Mouse (Mus musculus) brain, embryonic 14.5 days (tissue): ENCODE data around the gene Coq10a. TPM values are rescaled to one million over a fixed set of nuclear protein-coding genes. Genes with fewer than 3 reads are reported as not detected.

Experiments
- DNase-seq: peaks from one replicate; pipeline ENCODE4 v3.0.0-alpha.2; 2011; ENCODE audit warnings: low read depth
- CTCF ChIP-seq: fragments of 200-500 bp; IDR thresholded peaks from 2 replicates; pipeline ENCODE4 v1.5.1; 2012; ENCODE audit warnings: inconsistent platforms, mild to moderate bottlenecking, moderate library complexity, borderline replicate concordance; ENCODE audit not compliant: insufficient read depth, insufficient read length; ENCODE audit errors: extremely low read depth
- POLR2A ChIP-seq: fragments of 200-500 bp; IDR thresholded peaks from 2 replicates; pipeline ENCODE4 v1.6.1; 2012; ENCODE audit warnings: mild to moderate bottlenecking, inconsistent platforms, borderline replicate concordance; ENCODE audit not compliant: poor library complexity, insufficient read depth, insufficient read length, severe bottlenecking; ENCODE audit errors: extremely low read depth
- polyA plus RNA-seq: library from polyadenylated mRNA; depleted of rRNA; stranded (reverse); fragments of >200 nt; gene quantifications from 2 replicates; pipeline ENCODE4 v1.2.3, GENCODE M21; 2012; rRNA removed

Coq10a gene
- polyA plus RNA-seq: 69.0 and 90.1 TPM in 2 replicates

DNA sequence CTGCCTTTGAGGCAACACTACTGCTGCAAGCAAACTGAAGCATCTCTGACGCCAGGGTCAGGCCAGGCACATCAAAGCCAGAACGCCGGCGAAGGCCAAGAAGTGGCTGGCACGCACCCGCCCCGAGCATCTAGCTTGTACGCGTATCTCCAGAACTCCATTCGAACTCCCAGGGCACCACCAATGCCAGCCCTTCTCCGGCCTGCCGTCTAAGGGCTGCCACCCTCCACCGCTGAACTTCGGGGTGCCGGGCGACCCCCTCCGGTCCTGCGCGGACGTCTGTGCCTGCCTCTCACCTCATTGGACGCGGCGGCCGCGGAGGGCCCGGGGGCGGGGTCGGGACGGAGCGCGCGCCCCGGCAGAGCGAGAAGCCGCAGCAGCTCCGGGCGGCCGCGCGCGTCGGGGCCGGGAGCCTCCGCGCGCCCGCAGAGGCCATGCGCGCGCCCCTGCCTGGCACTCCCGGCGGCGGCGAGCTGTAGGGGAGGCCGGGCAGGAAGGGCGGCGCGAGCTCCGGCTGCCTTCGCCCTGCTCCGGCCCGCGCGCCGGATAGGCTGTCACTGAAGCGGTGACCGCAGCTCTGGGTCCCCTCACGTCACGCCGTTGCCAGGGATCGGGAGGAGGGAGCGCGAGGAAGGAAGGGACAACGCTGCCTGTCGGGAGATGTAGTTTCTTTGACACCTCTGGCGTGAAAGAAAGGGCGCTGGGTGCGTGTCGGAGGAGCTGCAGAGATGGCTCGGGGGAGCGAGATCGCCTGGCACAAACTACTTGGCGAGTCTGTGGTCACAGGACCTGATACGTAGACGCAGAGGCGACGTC is at the start of gene Coq10a:
Coq10a (minus strand) TSS at position 596 of the 816 bp plus-strand sequence.
- peak; percentile 98 for DNase-seq
- TF ChIP-seq CTCF (no peak), POLR2A (peak; percentile 77)

GRCm38 (mm10) chr10:128414848-128415247 is 46.1 kb upstream of the Coq10a start:
- no peak for TF ChIP-seq POLR2A
- TF ChIP-seq CTCF: no peak
- DNase-seq: no peak

- TF ChIP-seq CTCF (no peak), POLR2A (no peak)
- DNase-seq: no peak
Observed at GRCm38 (mm10) chr10:128413076-128413475, 44.3 kb upstream of the Coq10a start.

- no peak for TF ChIP-seq POLR2A
- no peak for TF ChIP-seq CTCF
- no peak for DNase-seq
Observed at GRCm38 (mm10) chr10:128412558-128412957, 43.8 kb upstream of the Coq10a start.

GRCm38 (mm10) chr10:128412055-128412381 is 43.2 kb upstream of the Coq10a start:
- peak; percentile 74 for DNase-seq
- no peak for TF ChIP-seq POLR2A
- no peak for TF ChIP-seq CTCF

DNA sequence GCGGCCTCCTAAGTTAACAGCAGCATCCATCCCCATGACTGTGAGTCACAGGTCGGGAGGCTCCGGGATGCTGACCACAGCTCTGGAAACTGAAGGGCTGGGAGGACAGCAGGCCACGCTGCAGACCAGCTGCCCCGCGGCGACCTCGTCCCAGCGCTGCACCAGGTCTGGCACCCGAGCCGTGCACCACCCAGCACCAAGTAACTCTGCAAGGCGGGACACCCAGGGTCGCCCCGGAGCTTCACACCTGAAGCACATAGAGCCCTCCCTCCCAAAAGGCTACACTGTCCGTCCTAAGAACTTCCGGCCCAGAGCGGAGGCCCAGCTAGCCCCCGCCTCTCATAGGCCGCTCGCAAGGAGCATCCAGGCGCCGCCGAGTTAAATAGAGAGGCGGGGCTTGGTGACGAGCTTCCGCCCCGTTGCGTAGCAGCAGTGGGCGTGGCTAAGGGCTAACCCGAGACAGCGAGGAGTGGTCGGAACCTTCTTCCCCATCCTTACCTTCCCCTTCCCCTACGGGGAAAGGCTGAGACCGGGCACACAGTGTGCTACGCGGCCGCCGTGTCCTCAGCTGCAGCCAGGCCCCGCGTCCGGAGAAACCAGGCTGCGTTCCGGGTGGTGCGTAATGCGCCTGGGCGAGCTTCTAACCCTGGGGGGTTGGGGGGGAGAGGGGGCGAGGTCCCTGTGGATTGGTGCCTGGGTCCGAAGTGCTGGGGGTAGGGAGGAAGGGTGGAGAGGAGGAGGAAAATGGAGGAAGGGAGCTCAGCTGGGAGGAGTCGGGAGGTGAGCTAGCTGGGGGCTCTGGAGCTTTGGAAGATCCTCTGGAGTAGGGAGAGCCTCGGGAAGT is 42.6 kb upstream of the Coq10a start, which contains the start of the genes Nabp2 and Rnf41:
Nabp2 (minus strand) TSS at position 282 of the 844 bp plus-strand sequence.
Rnf41 (plus strand) TSS at position 447 of the 844 bp plus-strand sequence.
- TF ChIP-seq CTCF (no peak), POLR2A (peak; percentile 48; the same call in 1 of the 2 replicates)
- DNase-seq: peak; percentile 99

DNA sequence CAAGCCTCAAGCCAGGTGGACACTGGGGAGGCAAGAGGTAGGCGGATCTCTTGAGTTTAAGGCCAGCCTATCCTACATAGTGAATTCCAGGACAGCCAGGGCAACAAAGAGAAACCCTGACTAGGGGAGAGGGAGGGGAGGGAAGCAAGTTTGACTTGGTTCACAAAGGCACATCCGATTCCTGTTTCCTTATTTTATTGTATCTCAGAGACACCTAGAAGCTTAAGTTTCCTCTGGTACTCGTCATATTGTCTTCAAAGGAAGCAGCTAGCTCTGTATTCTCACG is 41.7 kb upstream of the Coq10a start:
- no peak for TF ChIP-seq POLR2A
- TF ChIP-seq CTCF: no peak
- DNase-seq: no peak

DNA sequence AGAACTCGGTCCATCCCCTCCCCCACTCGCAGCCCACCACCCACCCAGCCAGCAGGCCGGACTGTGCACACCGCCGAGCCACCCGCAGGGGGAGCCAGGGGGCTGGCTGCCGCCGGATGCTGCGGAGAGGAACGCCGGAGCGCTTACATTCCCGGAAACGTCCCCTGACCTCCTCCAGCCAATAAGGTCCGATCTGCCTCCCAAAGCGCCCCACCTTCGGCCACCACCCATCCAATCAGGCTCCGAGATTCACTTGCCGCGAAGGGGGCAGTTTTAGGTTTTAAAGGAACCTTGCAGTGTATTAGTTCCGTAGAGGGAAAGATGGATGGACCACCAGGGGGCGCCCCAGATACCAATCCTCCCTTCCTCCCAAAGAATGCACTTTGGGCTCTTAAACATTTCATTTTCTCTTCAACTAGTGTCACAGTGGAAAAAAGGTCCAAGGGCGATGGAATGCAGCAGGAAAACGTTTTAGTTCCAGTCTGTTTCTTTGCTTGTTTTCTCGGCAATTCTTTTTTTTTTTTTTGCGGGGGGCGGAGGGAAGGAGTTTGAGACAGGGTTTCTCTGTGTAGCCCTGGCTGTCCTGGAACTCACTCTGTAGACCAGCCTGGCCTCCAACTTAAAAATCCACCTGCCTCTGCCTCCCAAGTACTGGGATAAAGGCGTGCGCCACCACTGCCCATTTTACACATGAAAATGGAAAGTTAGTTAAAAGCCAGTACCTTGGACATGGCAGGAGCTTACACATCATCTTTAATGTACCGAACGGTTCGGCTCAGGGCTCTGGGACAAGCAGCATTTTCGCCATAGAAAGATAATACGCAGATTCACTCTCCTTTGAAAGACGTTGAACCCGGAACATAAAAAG is 41.1 kb upstream of the Coq10a start:
- TF ChIP-seq POLR2A (peak; percentile 61), CTCF (peak; percentile 74)
- DNase-seq: peak; percentile 100

GRCm38 (mm10) chr10:128408591-128409535 is 40.1 kb upstream of the Coq10a start:
- TF ChIP-seq CTCF: no peak
- TF ChIP-seq POLR2A: peak; percentile 7; the same call in 1 of the 2 replicates
- DNase-seq: peak; percentile 86

DNA sequence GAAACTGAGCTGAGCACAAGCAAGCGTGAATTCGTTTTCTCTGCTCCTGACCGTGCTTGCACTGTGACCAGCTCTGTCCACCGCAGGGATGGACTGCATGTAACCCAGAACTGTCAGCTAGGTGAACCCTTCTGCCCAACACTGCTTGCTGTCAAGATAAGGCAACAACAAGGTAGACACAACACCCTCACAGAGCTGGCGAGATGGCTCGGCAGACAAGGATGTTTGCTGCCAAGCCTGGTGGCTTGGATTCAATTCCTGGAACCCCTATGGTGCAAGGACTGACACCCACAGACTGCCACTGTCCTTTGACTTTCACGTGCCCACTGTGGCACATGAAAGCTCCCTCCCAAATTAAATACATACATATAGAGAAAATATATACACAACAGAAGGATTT is 35.1 kb upstream of the Coq10a start:
- no peak for DNase-seq
- TF ChIP-seq POLR2A (no peak), CTCF (no peak)

DNA sequence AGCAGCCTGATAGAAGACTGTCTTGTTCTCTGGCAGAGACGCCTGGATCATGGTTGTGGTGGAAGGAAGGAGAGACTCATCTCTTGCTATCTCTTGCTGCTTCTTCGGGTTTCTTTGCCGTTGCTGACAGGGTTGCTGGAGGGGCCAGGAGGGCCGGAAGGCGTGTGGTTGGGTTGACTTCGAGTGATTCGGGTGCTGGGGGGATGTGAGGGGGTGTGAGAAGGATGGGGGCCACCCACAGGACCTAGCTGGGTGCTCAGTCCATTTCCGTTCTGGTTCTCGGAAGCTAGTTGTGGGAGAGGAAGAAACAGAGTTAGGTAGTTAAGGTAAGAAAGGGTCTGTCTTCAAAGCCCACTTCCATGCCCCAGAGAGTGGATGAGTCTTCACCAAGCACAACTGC is 32.8 kb upstream of the Coq10a start:
- no peak for TF ChIP-seq CTCF
- no peak for DNase-seq
